Mouse (Mus musculus) left cerebral cortex, adult 9 months (tissue): ENCODE results near the gene Drosha.
"Not testable (repeated sequence)": the region's sequence is repeated elsewhere in the genome, so short reads cannot be mapped to it uniquely, and the experiment has no call there.

Experiments
- DNase-seq, 2 experiments: peaks; one replicate each; pipeline ENCODE4 v3.0.0; 2022; ENCODE audit warnings: low spot score in 2 of 2

Drosha gene

GRCm38 (mm10) chr15:12936217-12936732 is 111.7 kb downstream of the Drosha start:
- DNase-seq = no peak

- DNase-seq = not testable (repeated sequence)
Observed at GRCm38 (mm10) chr15:12937326-12937725, 112.7 kb downstream of the Drosha start.

DNA sequence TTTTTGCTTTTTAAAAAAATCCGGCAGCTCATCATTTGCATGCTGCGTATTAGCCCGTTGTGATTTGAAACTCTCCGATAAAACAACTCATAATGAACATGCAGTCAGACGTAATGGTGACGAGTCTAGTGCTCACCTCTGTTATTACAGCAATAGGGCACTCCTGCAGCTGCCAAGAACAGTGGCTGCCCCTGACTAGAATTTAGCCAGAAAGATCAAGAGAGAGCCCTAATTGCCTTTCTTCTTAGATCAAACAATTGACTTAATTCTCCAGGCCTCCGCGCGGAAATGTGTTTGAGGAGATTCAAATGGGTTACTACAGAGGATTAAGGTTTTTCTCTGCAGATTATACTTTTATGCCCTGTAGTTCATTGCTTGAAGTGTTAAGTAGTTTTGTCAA is 116.5 kb downstream of the Drosha start:
- DNase-seq = no peak

GRCm38 (mm10) chr15:12941651-12942180 is 117.1 kb downstream of the Drosha start:
- DNase-seq = no peak

- no peak for DNase-seq
Observed at GRCm38 (mm10) chr15:12942424-12942823, 117.8 kb downstream of the Drosha start.

DNA sequence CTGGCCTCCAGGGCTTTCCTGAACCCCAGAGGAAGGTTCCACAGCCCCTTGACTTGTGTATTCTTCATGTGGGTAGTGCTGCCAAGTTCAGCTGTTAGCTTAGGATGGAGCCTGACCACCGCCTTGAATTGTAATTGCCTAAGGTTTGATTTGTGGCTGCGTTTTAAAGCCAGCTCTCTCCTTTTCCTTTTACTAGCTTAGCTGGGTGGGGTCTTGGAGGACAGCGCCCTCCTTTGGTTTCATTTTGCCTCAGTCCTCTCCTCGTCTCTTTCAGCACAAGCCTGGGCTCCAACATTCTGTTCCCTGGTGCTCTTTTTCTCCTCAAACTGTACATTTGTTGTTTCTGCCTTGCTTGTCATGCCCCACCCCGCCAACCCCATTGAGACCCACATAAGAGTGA is 133.4 kb downstream of the Drosha start:
- DNase-seq = no peak

DNA sequence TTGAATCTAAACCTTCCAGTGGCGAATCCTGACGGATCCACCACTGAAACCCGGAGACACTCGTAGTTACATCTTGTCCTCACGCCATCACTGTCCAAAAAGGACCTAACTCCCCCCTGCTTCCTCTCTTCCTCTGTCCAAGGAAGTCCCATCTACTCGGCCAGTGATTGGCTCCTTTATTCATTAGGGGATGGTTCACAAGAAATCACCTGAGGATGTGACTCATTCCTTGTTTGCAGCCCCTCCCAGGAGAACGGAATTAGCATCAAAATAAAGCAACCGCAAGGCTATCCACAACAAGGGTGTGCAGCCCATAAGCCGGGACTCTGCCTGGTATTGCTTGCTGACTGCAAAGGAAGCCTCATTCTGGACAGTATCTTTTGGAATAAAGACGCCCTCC is 137.6 kb downstream of the Drosha start:
- DNase-seq = no peak

- no peak for DNase-seq
Observed at GRCm38 (mm10) chr15:12965209-12965608, 140.6 kb downstream of the Drosha start.

DNA sequence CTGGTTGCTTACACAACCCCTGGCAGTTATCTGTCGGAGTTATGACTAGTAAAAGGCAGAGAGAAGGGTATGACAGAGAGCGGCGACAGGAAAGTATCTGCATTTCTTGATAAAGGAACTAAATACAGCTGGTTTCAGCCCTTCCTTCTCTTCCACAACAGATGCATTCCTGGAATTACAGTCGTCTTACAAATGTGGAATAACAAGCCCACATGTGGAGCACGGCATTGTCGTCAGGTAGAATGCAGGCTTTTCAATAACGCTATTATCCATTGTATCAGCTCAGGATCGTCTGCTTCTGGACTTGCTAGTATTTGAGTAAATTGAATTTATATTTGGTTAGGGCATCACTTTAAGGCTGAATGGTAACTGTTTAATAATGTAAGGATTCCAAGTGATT is 144.2 kb downstream of the Drosha start:
- DNase-seq = no peak

- DNase-seq = no peak
Observed at GRCm38 (mm10) chr15:12972441-12972840, 147.8 kb downstream of the Drosha start.
